Mouse (Mus musculus) gastrocnemius, postnatal 4 days (tissue): ENCODE data around the gene C1qtnf5. TPM values are rescaled to one million over a fixed set of nuclear protein-coding genes. Genes with fewer than 3 reads are reported as not detected.
A peak's percentile ranks its signal among the peaks of the same experiment; 100 is the strongest.
"Not testable (repeated sequence)": the region's sequence is repeated elsewhere in the genome, so short reads cannot be mapped to it uniquely, and the experiment has no call there.

ENCODE experiments used
- DNase-seq, 2 experiments: peaks; one replicate each; pipeline ENCODE4 v3.0.0; 2021 to 2022; ENCODE audit warnings: low spot score in 2 of 2, mixed read lengths in 2 of 2
- total RNA-seq, 2 experiments: library from RNA; stranded (reverse); gene quantifications; 2 replicates each; pipeline ENCODE4 v1.2.3; 2021

The C1qtnf5 gene
- total RNA-seq, 2 experiments from 2014 or later: 12.9 to 15.0 TPM

- no peak for DNase-seq
Measured at GRCm38 (mm10) chr9:44104881-44105280, 2.2 kb upstream of the C1qtnf5 start.

- no peak for DNase-seq
Measured at GRCm38 (mm10) chr9:44105781-44106180, 1.3 kb upstream of the C1qtnf5 start.

GRCm38 (mm10) chr9:44106182-44106581 is 863 bp upstream of the C1qtnf5 start:
- no peak for DNase-seq

- no peak for DNase-seq
Measured at GRCm38 (mm10) chr9:44106596-44106995, 449 bp upstream of the C1qtnf5 start.

GRCm38 (mm10) chr9:44107557-44108179 is 623 bp downstream of the C1qtnf5 start:
- DNase-seq: peak in 1 of 2 experiments; percentile 66

- DNase-seq: no peak
Measured at GRCm38 (mm10) chr9:44108269-44109055, 1.4 kb downstream of the C1qtnf5 start.

- peak; percentile 61 to 75 for DNase-seq
Measured at GRCm38 (mm10) chr9:44109360-44110095, 2.5 kb downstream of the C1qtnf5 start.

GRCm38 (mm10) chr9:44111909-44112308 is 4.9 kb downstream of the C1qtnf5 start:
- DNase-seq: not testable (repeated sequence)

- DNase-seq: peak; percentile 89 to 96
Measured at GRCm38 (mm10) chr9:44113105-44113789, 6.2 kb downstream of the C1qtnf5 start, which contains the start of the genes Gm49380 and Rnf26. Gene Gm49380, minus strand, starts transcription at chr9:44113500. Gene Rnf26, minus strand, starts transcription at chr9:44113517.

GRCm38 (mm10) chr9:44114453-44114852 is 7.4 kb downstream of the C1qtnf5 start:
- no peak for DNase-seq

- DNase-seq: no peak
Measured at GRCm38 (mm10) chr9:44115599-44115998, 8.6 kb downstream of the C1qtnf5 start.

- no peak for DNase-seq
Measured at GRCm38 (mm10) chr9:44116182-44116581, 9.1 kb downstream of the C1qtnf5 start.

- DNase-seq: peak in 1 of 2 experiments; percentile 24
Measured at GRCm38 (mm10) chr9:44119011-44119410, 12.0 kb downstream of the C1qtnf5 start.

GRCm38 (mm10) chr9:44119948-44120465 is 13.0 kb downstream of the C1qtnf5 start:
- DNase-seq: no peak

GRCm38 (mm10) chr9:44124317-44124716 is 17.3 kb downstream of the C1qtnf5 start:
- no peak for DNase-seq

GRCm38 (mm10) chr9:44125026-44125425 is 18.0 kb downstream of the C1qtnf5 start:
- DNase-seq: peak in 1 of 2 experiments; percentile 14

GRCm38 (mm10) chr9:44125546-44126428 is 18.7 kb downstream of the C1qtnf5 start:
- DNase-seq: peak; percentile 74 to 87

- peak in 1 of 2 experiments; percentile 7 for DNase-seq
Measured at GRCm38 (mm10) chr9:44126746-44127145, 19.7 kb downstream of the C1qtnf5 start.

GRCm38 (mm10) chr9:44127351-44127801 is 20.3 kb downstream of the C1qtnf5 start:
- peak in 1 of 2 experiments; percentile 8 for DNase-seq

- DNase-seq: no peak
Measured at GRCm38 (mm10) chr9:44129633-44130032, 22.6 kb downstream of the C1qtnf5 start.
